Mouse (Mus musculus) embryo, embryonic 11 days (tissue): Measurements from ENCODE around the gene Tmem222.

ENCODE experiments used
- DNase-seq: peaks from one replicate; pipeline ENCODE4 v3.0.0-alpha.2; 2015

Gene Tmem222

DNA sequence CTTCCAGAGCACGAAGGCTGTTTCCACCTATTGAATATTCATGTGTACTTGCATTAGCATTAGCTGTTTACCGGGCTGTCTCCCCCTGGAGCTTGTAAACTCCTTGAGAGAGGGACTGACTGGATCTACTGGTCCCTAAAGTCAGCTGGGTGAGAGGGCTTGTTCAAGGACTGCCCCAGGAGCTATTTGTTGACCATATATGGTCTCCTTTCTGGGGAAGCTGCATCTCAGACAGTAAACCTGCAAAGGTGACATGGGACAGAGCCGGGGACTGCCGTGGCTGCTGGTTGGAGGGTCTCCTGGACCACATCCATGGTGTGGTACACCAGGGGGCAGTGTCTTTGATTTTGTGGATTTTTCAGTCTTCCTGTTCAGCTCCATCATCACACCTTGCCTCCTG, 5.1 kb upstream of the Tmem222 start:
- DNase-seq: peak; percentile 54

DNA sequence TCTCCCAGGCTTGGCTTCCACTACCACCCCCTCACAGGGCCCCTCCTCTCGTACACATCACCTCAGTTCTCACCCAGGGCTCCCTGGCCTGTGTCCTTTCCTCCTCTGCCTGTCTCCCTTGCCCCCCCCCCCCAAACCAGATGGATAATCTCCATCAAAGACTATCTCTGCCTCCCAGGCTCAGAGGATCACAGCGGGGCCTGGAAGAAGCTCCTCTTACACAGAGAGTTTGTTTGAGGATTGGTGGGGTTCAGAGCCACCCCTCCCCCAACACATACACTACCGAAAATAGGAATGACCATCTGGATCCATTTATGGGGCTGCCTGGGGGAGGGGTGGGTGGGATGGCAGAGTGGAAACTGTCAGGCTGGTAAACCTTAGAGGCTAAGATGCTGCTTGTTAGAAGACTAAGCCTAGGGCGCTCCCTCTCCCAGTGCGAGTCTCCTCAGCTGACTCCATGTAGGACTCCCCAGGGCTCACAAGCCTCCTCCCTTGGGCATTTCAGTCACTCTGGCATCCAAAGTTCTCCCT, 4.4 kb upstream of the Tmem222 start:
- DNase-seq: peak; percentile 87

DNA sequence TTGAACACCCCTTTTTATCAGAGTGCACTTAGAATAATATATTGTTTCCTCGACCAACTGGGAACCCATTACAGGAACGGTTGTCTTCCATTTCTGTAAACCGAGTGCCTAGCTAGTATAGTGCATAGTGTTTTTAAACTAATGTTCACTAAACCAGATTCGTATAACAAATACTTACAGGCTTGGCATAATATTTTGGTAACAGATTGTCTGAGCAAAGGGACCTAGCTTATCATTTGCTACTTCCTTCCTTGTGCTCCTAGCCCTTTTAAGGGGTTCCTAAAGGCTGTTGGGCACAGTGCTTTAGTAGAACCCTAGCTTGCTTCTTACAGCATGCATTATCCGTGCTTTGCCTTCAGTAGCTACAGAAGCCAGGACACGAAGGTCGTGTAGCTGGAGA, 3.9 kb upstream of the Tmem222 start:
- DNase-seq: no peak

DNA sequence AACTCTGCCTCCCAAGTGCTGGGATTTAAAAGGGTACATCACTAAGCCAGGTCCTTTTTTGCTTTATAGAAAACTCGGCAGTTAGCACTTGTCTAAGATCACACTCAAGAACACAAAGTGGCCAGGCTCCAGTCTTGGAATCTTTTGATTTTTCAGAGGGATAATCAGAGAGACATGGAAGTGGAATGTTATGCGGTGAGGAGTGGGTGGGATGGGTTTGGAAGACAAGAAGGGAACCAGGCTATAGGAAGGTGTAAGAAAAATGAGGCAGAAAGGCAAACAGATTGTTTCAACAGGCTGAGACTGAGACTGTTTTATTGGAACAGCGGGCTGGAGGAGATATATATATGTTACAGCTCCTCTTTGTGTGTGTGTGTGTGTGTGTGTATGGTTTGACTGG, 890 bp upstream of the Tmem222 start:
- DNase-seq: no peak

DNA sequence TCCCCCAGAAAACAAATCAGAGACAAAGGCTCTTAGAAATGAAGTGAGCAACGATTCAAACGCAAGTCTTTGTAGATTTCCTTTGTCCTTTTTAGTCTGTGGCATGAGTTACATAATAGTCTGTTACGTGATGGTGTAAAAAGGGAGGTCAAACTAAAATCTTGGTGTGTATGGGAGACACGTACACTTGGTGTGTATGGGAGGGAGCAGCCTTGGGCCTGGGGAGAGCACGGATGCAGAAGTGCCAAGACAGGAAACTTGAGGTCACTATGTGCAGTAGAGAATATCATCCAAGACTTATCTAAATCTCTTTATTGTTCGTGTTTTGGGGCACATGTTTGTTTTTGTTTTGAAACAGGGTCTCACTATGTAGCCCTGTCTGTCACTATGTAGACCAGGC, 475 bp upstream of the Tmem222 start:
- no peak for DNase-seq

DNA sequence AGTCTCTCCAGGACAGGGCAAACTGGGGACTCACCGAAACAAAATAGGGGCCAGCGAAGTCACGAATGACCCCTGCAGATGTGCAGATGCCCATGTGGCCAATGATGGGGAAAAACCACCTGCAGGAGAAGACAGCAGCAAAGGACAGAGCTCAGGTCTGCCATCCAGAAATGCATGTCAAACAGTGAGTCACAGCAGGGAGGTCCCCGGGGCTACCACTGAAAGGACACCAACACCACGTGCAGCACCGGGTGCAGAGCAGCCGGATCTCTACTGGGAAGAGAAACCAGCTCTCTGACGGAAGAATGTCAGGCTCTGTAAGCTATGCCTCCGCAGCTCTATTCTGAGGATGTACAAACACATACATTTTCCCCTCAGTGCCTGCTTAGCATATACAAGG, 6.7 kb downstream of the Tmem222 start:
- DNase-seq: no peak

DNA sequence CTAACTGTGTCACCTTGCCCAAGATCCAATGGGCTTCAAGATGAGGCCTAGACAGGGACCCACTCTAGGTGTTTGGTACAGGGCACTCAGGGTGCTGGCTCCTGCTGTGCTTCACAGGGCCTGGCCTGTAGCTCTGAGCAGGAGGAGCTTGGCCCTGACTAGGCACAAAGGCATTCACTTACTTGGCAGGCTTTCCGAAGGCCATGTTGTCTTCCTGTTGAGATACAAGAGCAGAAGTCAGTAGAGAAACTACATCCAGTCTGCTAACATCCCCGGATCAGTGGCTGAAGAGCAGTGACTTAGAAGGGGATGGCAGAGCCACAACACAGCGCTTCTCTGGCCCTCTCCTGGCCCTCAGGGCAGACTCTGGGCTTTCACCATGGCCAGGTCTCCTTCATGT, 8.0 kb downstream of the Tmem222 start:
- DNase-seq: no peak

DNA sequence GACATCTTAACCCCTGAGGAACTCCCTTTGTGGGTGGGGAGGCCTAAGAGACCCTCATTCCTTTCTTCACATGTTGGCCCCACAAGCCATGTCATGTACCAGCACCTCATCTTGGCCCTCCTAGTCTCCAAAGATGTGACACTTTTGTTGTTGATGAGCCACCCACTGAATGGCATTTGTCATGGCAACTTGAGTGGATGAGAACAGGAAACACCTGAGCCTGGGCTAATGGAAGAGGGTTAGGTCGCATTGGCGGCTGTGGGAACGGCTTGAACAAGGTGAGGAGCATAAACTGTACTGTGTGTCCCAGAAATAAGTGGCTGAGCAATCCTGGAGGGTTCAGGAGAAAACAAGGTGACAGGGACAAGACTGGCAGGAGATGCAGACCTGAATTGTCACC, 8.7 kb downstream of the Tmem222 start:
- DNase-seq: no peak

DNA sequence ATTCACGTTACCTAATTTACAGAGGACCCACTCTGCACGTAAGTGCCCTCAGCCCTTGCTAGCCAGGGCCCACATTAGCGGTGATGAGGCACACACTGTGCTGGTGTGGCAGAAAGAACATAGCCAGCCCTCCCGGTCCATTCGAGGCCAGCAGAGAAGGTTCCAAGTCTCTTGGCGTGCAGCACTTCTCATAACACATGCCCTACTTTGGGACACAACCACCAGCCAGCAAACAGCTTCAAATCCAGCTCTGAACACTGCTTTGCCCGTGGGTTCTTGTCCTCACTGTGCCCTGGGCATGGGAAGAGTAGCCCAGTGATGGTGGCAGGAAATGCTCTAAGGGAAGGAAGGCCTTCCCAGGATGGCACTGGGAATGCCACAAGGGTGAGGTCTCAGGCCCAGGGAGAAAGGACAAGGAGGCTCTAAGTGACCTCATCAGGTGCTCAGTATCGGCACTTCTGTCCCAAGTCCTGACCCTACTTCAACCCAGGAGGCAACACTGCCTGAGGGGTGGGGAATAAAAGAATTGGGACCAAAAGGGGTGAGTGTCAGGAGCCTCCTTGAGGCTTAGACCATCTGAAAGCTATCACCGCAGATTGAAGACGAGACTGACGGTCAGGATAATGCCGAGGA, 11.2 kb downstream of the Tmem222 start:
- DNase-seq: no peak

DNA sequence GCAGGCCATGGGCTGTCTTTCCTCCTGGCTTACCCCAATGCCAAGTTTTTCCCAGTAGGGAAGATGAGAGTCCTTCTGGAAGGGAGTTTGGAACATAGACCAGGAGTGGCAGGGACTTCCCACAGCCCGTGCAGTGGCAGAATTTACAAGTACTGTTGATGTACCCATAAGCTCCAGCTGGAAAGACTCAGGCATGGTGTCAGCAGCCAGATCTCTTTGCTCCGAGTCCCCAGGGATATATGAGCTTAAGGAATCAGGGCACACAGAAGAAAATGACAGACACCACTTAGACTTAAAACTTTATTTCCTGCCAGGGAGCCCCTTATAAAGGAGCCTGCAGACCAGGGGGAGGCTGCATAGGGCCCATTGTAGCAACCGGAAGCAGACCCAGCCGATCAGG, 11.8 kb downstream of the Tmem222 start:
- no peak for DNase-seq

DNA sequence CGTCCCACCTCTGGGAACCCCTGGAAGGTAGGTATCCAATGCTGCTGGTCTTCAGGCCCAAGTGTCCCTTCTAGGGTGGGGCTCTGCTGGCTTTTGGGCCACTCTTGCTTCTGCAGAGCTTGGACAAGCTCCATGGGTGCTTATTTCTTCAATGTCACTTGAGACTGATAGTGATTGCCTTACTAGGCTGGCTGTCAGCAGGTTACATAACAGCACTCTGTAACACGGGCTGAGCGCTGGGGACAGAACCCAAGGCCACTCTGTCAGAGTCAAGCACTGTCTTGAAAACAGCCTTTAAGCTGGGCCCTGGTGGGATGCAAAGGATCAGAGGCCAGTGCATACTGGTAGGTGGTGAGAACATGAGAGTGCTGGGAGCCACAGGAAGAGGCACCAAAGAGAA, 12.3 kb downstream of the Tmem222 start:
- DNase-seq: no peak

DNA sequence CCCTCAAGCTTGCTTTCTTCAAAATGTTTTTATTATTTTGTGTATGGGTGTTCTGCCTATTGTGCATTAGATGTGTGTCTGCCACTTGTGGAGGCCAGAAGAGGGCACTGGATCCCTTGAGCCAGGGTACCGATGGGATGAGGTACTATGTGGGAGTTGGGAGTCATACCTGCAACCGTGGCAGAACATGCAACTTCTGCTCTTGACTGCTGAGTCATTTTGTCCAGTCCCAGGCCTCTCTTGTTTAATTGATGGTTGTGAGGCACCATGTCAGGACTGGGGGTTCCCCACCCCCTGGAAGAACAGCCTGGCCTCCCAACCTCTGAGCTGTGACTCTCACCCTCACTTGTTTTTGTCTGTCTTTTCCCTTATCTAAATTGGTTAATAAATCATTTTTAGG, 13.0 kb downstream of the Tmem222 start:
- DNase-seq: no peak

DNA sequence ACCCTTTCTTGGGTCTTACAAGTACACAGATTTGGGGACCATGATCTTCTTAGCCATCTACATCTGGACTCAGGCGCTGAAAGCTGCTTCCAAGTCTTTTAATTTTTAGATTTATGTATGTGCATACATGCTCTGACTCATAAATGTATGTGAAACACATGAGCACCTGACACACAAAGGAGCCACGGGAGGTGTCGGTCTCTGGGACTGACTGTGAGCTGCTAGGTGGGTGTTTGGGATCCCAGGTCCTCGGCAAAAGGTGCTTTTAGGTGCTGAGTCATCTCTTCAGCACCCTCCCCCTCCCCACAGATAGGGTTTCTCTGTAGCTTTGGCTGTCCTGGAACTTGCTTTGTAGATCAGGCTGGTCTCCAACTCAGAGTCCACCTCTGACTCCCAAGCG, 13.8 kb downstream of the Tmem222 start:
- no peak for DNase-seq

DNA sequence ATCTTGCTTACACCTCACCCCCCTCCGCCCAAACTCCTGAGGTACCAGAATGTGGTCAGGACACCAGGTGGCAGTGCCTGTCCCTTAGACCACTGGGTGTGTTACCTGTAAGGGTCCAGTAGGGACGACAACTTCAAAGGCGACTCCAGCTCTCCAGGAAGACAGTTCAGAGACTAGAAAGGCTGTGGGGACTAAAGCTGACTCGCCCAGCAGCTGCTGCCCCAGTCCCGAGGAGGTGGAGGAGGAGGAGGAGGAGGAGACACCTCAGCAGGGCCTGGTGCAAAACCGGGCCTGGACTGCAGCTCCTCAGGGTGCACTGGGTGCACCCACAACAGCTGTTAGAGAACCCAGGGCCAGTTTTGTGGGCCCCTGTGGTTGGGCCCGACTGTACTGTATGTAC, 14.7 kb downstream of the Tmem222 start, which contains the start of gene Sytl1:
Sytl1 (minus strand) TSS at position 232 of the 400 bp plus-strand sequence.
- DNase-seq: no peak

DNA sequence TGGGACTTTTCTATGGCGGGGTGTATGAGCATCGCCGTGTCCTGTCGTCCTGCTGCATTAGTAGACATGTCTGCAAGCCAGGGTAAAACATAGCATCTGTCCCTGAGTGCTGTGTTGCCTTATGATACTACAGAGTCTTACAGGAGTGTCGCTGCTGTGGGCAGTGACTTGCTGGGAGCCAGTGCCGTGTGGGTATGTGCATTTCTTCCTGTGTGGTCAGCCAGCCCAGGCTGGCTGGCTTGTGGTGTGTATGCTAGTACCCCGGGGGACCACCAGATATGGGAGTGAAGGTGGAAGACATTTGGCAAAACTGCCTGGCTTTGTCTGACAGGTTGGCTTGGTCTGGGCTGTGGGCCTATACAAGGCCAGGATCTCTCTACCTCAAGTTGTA, 15.2 kb downstream of the Tmem222 start:
- DNase-seq: no peak

DNA sequence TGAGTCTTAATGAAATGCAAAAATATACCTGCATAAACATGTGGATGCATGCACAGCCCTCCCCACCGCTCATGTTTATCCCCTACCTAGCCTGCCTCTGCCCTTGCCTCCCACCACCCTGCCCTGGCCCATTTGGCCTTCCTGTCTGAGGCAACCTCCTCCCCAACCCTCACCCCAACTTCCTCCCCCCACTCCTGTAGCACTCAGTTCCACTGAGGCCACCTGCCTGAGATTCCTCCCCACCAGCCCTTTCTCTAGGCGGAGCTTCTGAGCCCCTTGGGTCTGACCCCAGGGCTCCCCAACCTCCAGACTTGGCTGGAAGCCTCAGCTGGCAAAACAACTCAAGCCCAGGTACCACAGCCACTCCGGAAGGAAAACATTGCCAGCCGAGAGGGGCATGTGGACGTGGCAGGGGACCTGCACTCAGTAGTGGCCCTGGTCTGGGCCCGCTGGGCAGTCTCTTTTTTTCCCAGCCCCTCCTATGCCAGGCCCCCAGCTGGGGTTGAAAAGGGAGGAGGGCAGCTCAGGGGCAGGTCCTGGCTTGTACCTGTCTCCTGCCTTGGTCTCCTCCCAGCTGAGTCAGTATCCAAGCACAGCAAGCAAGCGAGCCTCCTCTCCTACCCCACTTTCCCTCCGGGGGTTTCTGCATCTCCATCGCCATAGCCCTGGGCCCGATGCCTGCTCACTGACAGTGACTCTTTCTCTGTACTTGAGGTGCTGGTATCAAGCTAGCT, 15.8 kb downstream of the Tmem222 start:
- no peak for DNase-seq

DNA sequence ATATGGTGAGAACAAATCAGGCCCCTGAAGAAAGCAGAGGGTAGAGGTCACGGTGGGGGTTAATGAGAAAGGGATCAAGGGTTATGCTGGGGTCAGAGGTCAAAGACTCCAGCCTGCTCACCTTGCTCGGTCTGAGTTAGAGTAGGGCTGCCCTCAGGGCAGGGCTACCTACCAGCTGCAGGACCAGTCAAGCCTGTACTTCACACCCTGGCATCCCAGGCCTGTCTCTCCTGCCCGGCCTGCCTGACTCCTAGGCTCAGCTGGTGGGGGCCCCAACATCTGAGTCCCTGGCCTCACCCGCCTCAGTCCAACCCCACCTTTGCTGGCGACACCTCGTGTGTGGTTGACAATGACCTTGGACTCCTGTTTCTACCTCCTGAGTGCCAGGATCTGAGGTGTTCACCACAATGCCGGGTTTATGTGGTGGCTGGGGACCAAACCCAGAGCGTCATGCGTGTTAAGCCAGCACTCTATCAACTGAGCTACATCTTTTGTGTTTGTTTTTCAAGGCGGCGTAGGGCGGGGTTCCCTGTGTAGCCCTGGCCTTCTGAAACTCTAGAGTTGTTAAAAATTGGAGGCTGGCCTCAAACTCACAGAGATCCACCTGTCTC, 19.7 kb downstream of the Tmem222 start:
- no peak for DNase-seq

DNA sequence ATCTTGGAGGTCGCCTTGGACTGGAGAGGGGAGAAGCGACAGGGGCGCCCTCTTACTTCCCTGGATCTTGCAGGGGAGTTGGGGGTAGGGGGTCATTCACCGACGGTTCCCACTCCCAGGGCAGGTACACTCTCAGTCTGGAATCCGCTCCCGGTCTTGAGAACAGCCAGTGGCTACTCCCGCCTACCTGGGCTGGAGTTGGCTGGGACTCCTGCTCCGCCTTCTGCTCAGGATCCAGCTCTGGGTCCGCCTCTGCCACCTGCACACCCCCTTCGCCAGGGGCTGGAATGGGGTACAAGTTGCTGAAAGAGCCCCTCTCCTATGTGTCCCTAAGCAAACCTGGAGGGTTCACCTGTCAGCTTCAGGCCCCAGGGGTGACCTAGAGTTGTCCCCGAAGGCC, 20.4 kb downstream of the Tmem222 start:
- no peak for DNase-seq

DNA sequence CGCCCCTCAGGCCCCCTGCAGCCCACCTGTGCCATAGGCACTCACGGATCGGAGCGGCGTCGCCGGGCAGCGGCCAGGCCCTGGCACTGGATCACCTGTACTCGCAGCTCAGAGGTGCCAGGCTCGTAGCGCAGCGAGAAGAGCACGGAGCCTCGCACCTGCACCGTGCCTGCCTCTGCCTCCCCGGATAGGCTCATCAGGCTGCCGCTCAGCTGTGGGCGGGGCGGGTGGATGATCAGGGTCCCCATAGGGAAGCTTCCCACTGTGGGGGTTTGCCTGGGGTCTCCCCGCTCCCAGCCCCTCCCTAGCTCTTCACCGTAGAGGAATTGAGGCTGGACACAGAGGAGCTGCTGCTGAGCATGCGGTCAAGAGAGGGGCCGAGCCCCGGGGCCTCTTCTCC, 20.8 kb downstream of the Tmem222 start:
- DNase-seq: no peak

DNA sequence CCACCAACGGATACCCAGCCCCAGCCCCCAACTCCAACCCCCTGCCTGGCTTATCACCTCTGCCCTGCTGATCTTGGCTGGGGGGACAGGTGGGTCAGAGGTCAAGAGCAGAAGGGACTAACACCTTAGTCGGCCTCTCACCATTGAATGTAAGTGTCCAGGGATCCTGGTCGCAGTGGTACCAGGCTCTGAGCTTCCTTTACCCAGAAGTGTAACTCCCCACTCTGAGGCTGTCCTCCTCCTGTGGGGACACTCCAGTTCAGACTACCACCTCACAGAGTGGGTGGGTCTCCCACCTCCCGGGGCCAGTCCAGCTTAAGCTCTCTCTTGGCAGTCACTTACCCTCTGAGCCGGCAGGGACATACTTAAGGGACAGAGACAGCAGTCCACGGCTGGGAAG, 22.2 kb downstream of the Tmem222 start:
- no peak for DNase-seq

DNA sequence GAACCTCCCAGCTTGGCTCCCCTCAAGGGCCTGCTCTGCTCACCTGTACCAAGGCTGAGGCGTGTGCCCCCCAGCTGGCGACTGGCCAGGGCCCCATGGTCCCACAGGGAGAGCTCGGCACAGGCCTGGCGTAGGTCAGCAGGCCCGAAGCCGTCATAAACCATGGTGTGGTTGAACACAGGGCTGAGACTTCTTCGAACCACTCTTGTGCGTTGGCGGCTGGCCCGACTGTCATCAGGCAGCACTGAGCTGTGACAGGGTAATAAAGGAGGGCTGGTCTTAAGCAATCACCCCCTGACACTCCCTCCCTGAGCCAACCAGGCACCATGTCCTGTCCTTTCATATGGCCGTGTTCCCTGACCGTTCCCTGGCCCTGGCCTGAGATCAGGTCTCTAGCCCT, 24.2 kb downstream of the Tmem222 start:
- DNase-seq: no peak

DNA sequence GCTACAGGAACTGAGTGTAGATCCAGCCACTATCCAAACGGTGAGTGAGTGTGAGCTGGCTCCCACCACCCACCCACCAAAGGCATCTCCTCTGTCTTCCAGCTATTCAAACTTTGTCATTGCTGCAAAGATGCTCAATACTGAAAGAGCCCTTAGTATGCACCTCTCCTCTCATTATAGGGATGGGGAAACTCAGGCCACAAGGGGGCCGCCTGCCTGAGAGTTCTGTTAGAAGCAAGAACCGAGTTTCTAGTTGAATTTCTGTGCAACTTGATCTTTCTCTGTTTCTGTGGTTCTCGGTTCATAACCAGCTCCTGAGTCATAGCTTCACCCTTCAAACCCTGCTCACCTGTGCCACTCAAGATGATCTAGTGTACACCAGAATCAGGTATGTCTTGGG, 25.5 kb downstream of the Tmem222 start:
- DNase-seq: peak; percentile 34

DNA sequence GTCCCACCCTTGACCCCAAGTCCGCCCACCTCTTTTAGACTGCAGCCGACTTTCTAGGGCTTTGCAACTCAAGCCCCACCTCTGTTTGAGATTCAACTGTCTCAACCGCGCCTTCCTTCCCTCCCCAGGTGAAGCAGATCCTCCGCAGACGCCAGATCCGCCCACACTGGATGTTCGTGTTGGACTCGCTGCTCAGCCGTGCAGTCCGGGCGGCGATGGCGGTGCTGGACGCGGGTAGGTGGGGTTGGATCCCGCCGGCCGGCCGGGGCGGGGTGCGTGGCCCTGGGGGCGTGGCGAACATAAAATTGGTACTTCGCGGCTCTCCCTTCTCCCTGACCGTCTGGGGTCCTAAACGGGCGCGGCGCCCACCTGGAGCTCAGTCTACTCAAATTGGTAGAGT, 26.4 kb downstream of the Tmem222 start:
- DNase-seq: peak; percentile 56

DNA sequence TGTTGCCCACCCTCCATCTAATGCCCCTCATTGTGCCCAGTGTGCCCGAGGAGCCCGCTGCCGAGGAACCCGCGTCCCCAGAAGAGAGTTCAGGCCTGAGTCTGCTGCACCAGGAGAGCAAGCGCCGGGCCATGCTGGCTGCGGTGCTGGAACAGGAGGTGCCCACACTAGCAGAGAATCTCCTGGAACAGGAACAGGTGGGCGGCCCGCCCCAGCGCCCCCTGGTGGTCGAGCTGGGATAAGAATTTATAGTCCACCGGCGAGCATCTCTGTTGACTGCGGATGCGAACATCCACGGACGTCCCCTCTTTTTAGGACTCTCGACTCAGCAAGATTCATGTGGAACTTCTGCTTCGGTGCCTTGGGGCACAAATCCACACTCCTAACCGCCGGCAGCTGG, 27.0 kb downstream of the Tmem222 start:
- peak; percentile 78 for DNase-seq
